Mouse (Mus musculus) gastrocnemius, adult 2 months (tissue): Measurements from ENCODE around the gene 9330161L09Rik. TPM values are rescaled to one million over a fixed set of nuclear protein-coding genes. Genes with fewer than 3 reads are reported as not detected.
"Not testable (repeated sequence)": the region's sequence is repeated elsewhere in the genome, so short reads cannot be mapped to it uniquely, and the experiment has no call there.

Experiments used
- DNase-seq: peaks from one replicate; pipeline ENCODE4 v3.0.0; 2022
- H3K27ac ChIP-seq: fragments of 200-600 bp; 2 replicates; pipeline ENCODE4 v1.8.1; 2022; ENCODE audit warnings: mild to moderate bottlenecking
- H3K4me3 ChIP-seq: fragments of 200-600 bp; 2 replicates; pipeline ENCODE4 v1.8.1; 2022; ENCODE audit warnings: mild to moderate bottlenecking, moderate library complexity
- CTCF ChIP-seq: fragments of 200-600 bp; IDR thresholded peaks from 2 replicates; pipeline ENCODE4 v1.8.1; 2022; ENCODE audit warnings: antibody characterized with exemption, mild to moderate bottlenecking, moderate library complexity
- intact Hi-C: fragments of 180-260 bp; cut with DNase I; formaldehyde crosslinking; loops from one replicate; pipeline ENCODE4 v1.15.1; 2025
- long read RNA-seq, 2 experiments: library from polyadenylated mRNA; stranded (forward); transcript quantifications; one replicate each; pipeline ENCODE4 v2.0.0; 2021
- total RNA-seq, 2 experiments: library from RNA; stranded (reverse); gene quantifications; 2 replicates each; pipeline ENCODE4 v1.2.3; 2021

9330161L09Rik gene
- 1 to 10 TPM in 1 of 2 experiments, under 1 TPM in 1; 0.82 to 1.9 TPM for total RNA-seq
- long read RNA-seq, experiment 1, result 0 reads
- long read RNA-seq, experiment 2, result 0 reads

- H3K27ac ChIP-seq, result no peak within 1 kb of the TSS
- no peak within 1 kb of the TSS for H3K4me3 ChIP-seq
- intact Hi-C loops, result no loop called here
- no peak for DNase-seq
- no peak for TF ChIP-seq CTCF
Measured at GRCm38 (mm10) chr12:103407720-103408119, at the start of gene 9330161L09Rik. TSS of gene 9330161L09Rik (minus strand) at chr12:103407820.

DNA sequence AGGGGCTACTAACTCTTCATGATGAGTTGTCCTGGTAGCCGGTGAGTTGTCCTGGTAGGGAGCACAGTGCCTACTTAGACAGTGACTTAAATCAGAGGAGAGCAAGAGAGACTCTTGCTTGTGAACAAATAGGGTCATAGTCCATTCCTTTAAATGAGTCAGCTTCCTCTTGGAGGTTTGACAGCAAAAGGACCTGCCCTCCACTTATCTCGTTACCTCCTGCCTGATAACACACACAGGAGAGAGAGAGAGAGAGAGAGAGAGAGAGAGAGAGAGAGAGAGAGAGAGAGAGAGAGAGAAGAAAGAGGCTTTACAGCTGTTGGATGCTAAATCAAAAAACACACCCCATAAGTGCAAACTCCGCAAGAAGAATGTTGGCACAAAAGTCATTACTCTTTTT is 49.5 kb upstream of the 9330161L09Rik start, which contains the start of gene Ifi27l2b:
TSS of gene Ifi27l2b (minus strand) at position 84 of the 400 bp plus-strand sequence.
- no peak for TF ChIP-seq CTCF
- Histone ChIP-seq H3K4me3 (no peak within 1 kb of the TSS), H3K27ac (no peak within 1 kb of the TSS)
- intact Hi-C loops, result no loop called here
- DNase-seq, result no peak

GRCm38 (mm10) chr12:103456727-103457126 is 49.1 kb upstream of the 9330161L09Rik start:
- H3K4me3 ChIP-seq, intact Hi-C loops, DNase-seq, H3K27ac ChIP-seq: not testable (repeated sequence)

GRCm38 (mm10) chr12:103453361-103453760 is 45.7 kb upstream of the 9330161L09Rik start:
- no peak for TF ChIP-seq CTCF

DNA sequence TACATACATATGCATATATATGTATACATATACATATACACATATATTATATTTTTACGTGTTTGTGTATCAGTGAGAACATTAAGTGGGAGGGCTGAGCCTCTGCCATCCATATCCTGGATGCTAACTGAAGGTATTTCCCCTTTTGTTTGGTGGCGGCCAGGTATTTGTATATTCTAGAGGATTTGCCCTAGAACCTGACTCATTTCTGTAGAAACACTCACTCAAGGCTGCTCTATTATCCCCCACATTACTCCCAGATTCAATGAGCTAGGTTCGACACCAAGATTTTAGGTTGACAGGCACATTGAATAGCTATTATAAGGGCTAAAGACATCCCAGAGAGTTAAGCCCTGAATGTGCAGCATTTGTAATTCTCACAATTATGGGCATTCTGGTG is 37.4 kb upstream of the 9330161L09Rik start:
- DNase-seq, result no peak
- Histone ChIP-seq H3K27ac (no peak overlapping the region), H3K4me3 (no peak overlapping the region)
- TF ChIP-seq CTCF, result no peak
- intact Hi-C loops, result no loop called here

More at GRCm38 (mm10) chr12:103453361-103453760, 45.7 kb upstream of the 9330161L09Rik start:
- intact Hi-C loops, result no loop called here
- no peak for DNase-seq
- no peak overlapping the region for H3K27ac ChIP-seq
- no peak overlapping the region for H3K4me3 ChIP-seq

GRCm38 (mm10) chr12:103444261-103444660 is 36.6 kb upstream of the 9330161L09Rik start:
- H3K4me3 ChIP-seq, H3K27ac ChIP-seq, intact Hi-C loops, DNase-seq: not testable (repeated sequence)

GRCm38 (mm10) chr12:103443524-103443923 is 35.9 kb upstream of the 9330161L09Rik start, which contains the start of gene Ifi27l2a:
TSS of gene Ifi27l2a (minus strand) at chr12:103443680.
- TF ChIP-seq CTCF, result no peak
- intact Hi-C loops, result no loop called here
- DNase-seq, result no peak
- Histone ChIP-seq H3K27ac (peak within 1 kb of the TSS; percentile 59), H3K4me3 (peak within 1 kb of the TSS; percentile 53)

- DNase-seq, result no peak
- intact Hi-C loops, result loop anchor here (10.0 kb wide), 1 partner anchor 207 kb away; no protein-coding TSS in a partner anchor
- Histone ChIP-seq H3K4me3 (no peak overlapping the region), H3K27ac (no peak overlapping the region)
- TF ChIP-seq CTCF, result no peak
Measured at GRCm38 (mm10) chr12:103437601-103438000, 30.0 kb upstream of the 9330161L09Rik start.

DNA sequence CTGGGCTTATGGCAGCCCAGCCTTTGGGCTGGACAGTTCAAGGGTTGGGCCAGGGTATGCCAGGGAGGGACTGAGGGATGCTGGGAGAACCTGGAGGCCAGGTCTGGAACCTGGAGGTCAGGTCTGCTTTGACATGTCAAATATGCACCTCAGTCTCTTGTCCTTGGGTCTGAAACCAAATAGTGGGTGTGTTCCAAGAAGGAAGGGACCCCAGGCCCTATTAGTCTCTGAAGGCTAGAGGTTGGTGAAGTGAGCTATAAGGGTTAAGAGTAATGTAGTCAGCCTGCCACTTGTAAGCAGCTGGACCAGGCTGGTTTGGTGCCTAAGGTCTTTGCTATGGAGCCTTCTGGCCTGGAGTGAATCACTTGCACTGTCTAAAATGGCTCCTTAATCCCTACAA is 27.2 kb upstream of the 9330161L09Rik start:
- intact Hi-C loops, result loop anchor here (10.0 kb wide), 1 partner anchor 210 kb away; no protein-coding TSS in a partner anchor
- Histone ChIP-seq H3K4me3 (peak overlapping the region; percentile 81), H3K27ac (peak overlapping the region; percentile 86)
- no peak for DNase-seq
- TF ChIP-seq CTCF, result no peak

DNA sequence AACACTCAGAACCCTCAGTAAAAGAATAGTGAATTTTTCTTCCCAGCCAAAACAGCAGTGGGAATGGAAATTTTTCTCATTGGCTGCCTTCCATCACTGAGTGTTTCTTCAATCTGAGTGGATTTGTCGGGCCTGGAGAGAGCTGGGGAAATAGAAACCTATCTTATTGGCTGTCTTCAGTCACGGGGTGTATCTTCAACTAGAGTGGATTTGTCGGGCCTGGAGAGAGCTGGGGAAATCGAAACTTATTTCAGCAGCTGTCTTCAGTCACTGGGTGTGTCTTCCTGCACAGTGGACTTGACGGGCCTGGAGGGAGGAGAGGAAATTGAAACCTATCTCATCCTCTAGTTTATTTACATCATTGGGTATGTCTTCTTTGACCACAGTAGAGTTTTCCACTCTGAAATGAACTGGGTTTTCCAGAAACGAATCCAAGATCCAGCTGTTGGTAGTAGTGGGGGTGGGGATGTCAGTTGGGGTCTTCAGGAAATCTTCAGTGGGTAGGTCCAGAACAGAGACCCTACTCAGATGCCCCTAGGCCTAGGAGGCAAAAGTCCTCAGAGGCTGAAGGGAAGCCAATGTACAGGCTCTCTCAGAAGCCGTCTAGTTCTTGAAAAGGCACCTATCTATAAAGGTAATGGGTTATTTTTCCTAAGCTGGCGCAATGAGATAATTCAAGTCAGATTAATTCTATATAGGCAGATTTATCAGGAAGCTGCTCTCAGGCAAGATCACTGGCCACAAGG is 26.5 kb upstream of the 9330161L09Rik start, which contains the start of gene Ifi27:
TSS of gene Ifi27 (plus strand) at position 226 of the 746 bp plus-strand sequence.
- TF ChIP-seq CTCF, result no peak
- DNase-seq, result peak; percentile 70
- Histone ChIP-seq H3K4me3 (peak within 1 kb of the TSS; percentile 81), H3K27ac (peak within 1 kb of the TSS; percentile 86)
- intact Hi-C loops, result loop anchor here (10.0 kb wide), 1 partner anchor 211 kb away; no protein-coding TSS in a partner anchor

DNA sequence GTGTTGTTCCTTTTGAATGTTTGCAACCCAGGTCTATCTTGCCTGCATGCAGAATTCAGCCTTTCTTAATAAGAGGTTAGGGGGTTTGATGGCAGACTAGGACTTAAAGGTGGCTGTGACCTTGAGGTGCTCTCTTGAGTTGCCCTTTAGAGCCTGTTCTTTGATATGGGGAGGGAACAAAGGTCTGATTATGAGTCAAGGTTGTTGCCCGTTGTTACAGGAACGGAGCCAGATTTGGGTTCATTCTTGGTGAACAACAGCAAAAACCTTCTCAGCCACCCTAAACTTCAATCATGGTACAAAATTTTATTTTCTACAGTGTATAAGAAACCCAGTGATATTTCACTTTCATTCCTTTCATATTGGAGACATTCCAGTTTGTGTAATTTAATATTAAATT is 25.8 kb upstream of the 9330161L09Rik start:
- intact Hi-C loops, result loop anchor here (10.0 kb wide), 1 partner anchor 211 kb away; no protein-coding TSS in a partner anchor
- Histone ChIP-seq H3K4me3 (peak overlapping the region; percentile 81), H3K27ac (peak overlapping the region; percentile 86)
- TF ChIP-seq CTCF, result no peak
- DNase-seq, result no peak

DNA sequence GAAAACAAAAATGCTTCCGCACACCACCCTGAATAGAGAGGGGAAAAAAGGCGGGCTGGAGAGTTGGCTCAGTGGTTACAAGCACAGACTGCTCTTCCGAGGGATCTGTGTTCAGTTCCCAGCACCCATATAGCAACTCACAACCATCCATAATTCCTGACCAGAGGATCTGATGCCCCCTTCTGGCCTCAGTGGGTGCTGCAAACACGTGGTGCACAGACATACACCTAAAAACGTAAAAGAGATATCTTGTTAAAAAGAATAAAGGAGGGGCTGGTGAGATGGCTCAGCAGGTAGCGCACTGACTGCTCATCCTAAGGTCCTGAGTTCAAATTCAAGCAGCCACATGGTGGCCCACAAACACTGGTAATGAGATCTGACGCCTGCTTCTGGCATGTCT is 19.1 kb upstream of the 9330161L09Rik start:
- no peak for DNase-seq
- H3K4me3 ChIP-seq, result no peak overlapping the region
- no peak for TF ChIP-seq CTCF
- intact Hi-C loops, result loop anchor here (1.0 kb wide), 1 partner anchor 66 kb away; no protein-coding TSS in a partner anchor
- 0 out of 2 replicates have a peak overlapping the region, but pooled peaks have one; percentile 76 for H3K27ac ChIP-seq
